Mouse (Mus musculus): Measurements from ENCODE around the gene Pdia5.

Gene Pdia5

GRCm38 (mm10) chr16:35442026-35442415, 48.7 kb downstream of the Pdia5 start:
- no peak for DNase-seq (ENCODE audit: low spot score in 2 of 2)

GRCm38 (mm10) chr16:35441346-35442025, 49.2 kb downstream of the Pdia5 start:
- peak; percentile 65 to 68 for DNase-seq (ENCODE audit: low spot score in 2 of 2)

- no peak for DNase-seq (ENCODE audit: low spot score in 2 of 2)
Measured at GRCm38 (mm10) chr16:35439046-35439445, 51.6 kb downstream of the Pdia5 start.

- no peak for DNase-seq (ENCODE audit: low spot score in 2 of 2)
Measured at GRCm38 (mm10) chr16:35431608-35432007, 59.1 kb downstream of the Pdia5 start.

- DNase-seq (ENCODE audit: low spot score in 2 of 2) = no peak
Measured at GRCm38 (mm10) chr16:35424926-35425325, 65.7 kb downstream of the Pdia5 start.

GRCm38 (mm10) chr16:35423250-35424139, 67.2 kb downstream of the Pdia5 start:
- no peak for DNase-seq (ENCODE audit: low spot score in 2 of 2)

GRCm38 (mm10) chr16:35422705-35423104, 68.0 kb downstream of the Pdia5 start:
- DNase-seq (ENCODE audit: low spot score in 2 of 2) = no peak

- no peak for DNase-seq (ENCODE audit: low spot score in 2 of 2)
Measured at GRCm38 (mm10) chr16:35422141-35422540, 68.5 kb downstream of the Pdia5 start.

GRCm38 (mm10) chr16:35414616-35415015, 76.1 kb downstream of the Pdia5 start:
- DNase-seq (ENCODE audit: low spot score in 2 of 2) = no peak

GRCm38 (mm10) chr16:35406706-35407105, 84.0 kb downstream of the Pdia5 start:
- DNase-seq (ENCODE audit: low spot score in 2 of 2) = no peak

GRCm38 (mm10) chr16:35406166-35406565, 84.5 kb downstream of the Pdia5 start:
- no peak for DNase-seq (ENCODE audit: low spot score in 2 of 2)

- DNase-seq (ENCODE audit: low spot score in 2 of 2) = no peak
Measured at GRCm38 (mm10) chr16:35405348-35406080, 85.2 kb downstream of the Pdia5 start.

- DNase-seq (ENCODE audit: low spot score in 2 of 2) = no peak
Measured at GRCm38 (mm10) chr16:35404864-35405263, 85.8 kb downstream of the Pdia5 start.

- no peak for DNase-seq (ENCODE audit: low spot score in 2 of 2)
Measured at GRCm38 (mm10) chr16:35403891-35404290, 86.8 kb downstream of the Pdia5 start.

GRCm38 (mm10) chr16:35403356-35403755, 87.3 kb downstream of the Pdia5 start:
- DNase-seq (ENCODE audit: low spot score in 2 of 2) = no peak

- no peak for DNase-seq (ENCODE audit: low spot score in 2 of 2)
Measured at GRCm38 (mm10) chr16:35392813-35393212, 97.9 kb downstream of the Pdia5 start.

GRCm38 (mm10) chr16:35385654-35386053, 105.0 kb downstream of the Pdia5 start:
- no peak for DNase-seq (ENCODE audit: low spot score in 2 of 2)

GRCm38 (mm10) chr16:35380048-35380447, 110.6 kb downstream of the Pdia5 start:
- no peak for DNase-seq (ENCODE audit: low spot score in 2 of 2)

- no peak for DNase-seq (ENCODE audit: low spot score in 2 of 2)
Measured at GRCm38 (mm10) chr16:35379344-35379743, 111.3 kb downstream of the Pdia5 start.

GRCm38 (mm10) chr16:35364063-35364428, 126.6 kb downstream of the Pdia5 start:
- DNase-seq (ENCODE audit: low spot score in 2 of 2) = no peak

GRCm38 (mm10) chr16:35363150-35364062, 127.3 kb downstream of the Pdia5 start, which contains the start of gene Sec22a:
Gene Sec22a (minus strand): TSS chr16:35363918.
- DNase-seq (ENCODE audit: low spot score in 2 of 2) = peak; percentile 91 to 92

All from right cerebral cortex, postnatal 36 days (tissue).